Mouse (Mus musculus) hindbrain, postnatal 0 days (tissue): Measurements from ENCODE around the gene Atp5c1. TPM values are rescaled to one million over a fixed set of nuclear protein-coding genes. Genes with fewer than 3 reads are reported as not detected.

Source experiments
- ATAC-seq: fragments of 200-750 bp; cut with Nextera tagmentation; 2 replicates; pipeline ENCODE4 v1.8.0; 2017; ENCODE audit warnings: mild to moderate bottlenecking, moderate TSS enrichment, moderate library complexity
- DNase-seq: peaks from one replicate; pipeline ENCODE4 v3.0.0-alpha.2; 2015; ENCODE audit warnings: low spot score
- H3K27ac ChIP-seq: fragments of 300-500 bp; sonication (generic); 2 replicates; pipeline ENCODE4 v1.5.1; 2014; ENCODE audit warnings: mild to moderate bottlenecking
- H3K27me3 ChIP-seq: fragments of 300-500 bp; sonication (generic); 2 replicates; pipeline ENCODE4 v1.6.1; 2014; ENCODE audit warnings: low read length, mixed read lengths; ENCODE audit not compliant: insufficient read depth
- H3K36me3 ChIP-seq: fragments of 300-500 bp; sonication (generic); 2 replicates; pipeline ENCODE4 v1.6.1; 2014; ENCODE audit warnings: low read length, mixed read lengths; ENCODE audit not compliant: insufficient read depth
- H3K4me1 ChIP-seq: fragments of 300-500 bp; sonication (generic); 2 replicates; pipeline ENCODE4 v1.6.1; 2014; ENCODE audit warnings: antibody characterized with exemption, low read length, mixed read lengths; ENCODE audit not compliant: insufficient read depth
- H3K4me2 ChIP-seq: fragments of 300-500 bp; sonication (generic); 2 replicates; pipeline ENCODE4 v1.6.1; 2014; ENCODE audit warnings: low read depth, mild to moderate bottlenecking, low read length, moderate library complexity, mixed read lengths
- H3K4me3 ChIP-seq: fragments of 300-500 bp; sonication (generic); 2 replicates; pipeline ENCODE4 v1.5.1; 2014; ENCODE audit warnings: low read length
- H3K9ac ChIP-seq: fragments of 300-500 bp; sonication (generic); replicated peaks from 2 replicates; pipeline ENCODE4 v1.6.1; 2014; ENCODE audit warnings: mild to moderate bottlenecking, low read length, moderate library complexity, mixed read lengths
- H3K9me3 ChIP-seq: fragments of 300-500 bp; sonication (generic); 2 replicates; pipeline ENCODE4 v1.6.1; 2016; ENCODE audit warnings: low read length, mixed read lengths
- CTCF ChIP-seq: IDR thresholded peaks from 2 replicates; pipeline ENCODE4 v1.5.1; 2016; ENCODE audit warnings: antibody characterized with exemption, control low read depth, low read depth
- WGBS: fragments of 180-500 bp; shearing (Covaris S2); extraction: QIAGEN DNeasy Blood & Tissue Kit; methylation state at CpG from one replicate; pipeline ENCODE4 v1.1.7; 2014; 5-methylcytosine and 5-hydroxymethylcytosine counted together
- polyA plus RNA-seq: library from polyadenylated mRNA; unstranded; fragments of >200 nt; fragmentation: Nextera tagmentation; extraction: Ambion mirVana; gene quantifications from 2 replicates; pipeline ENCODE4 v1.2.1, GENCODE M21; 2015
- total RNA-seq: library from RNA; depleted of rRNA; stranded (reverse); fragments of >200 nt; gene quantifications from 2 replicates; pipeline ENCODE4 v1.2.3, GENCODE M21; 2014

The Atp5c1 gene
- total and polyA plus RNA-seq, 2 experiments from 2014 or later = 408 to 713 TPM

DNA sequence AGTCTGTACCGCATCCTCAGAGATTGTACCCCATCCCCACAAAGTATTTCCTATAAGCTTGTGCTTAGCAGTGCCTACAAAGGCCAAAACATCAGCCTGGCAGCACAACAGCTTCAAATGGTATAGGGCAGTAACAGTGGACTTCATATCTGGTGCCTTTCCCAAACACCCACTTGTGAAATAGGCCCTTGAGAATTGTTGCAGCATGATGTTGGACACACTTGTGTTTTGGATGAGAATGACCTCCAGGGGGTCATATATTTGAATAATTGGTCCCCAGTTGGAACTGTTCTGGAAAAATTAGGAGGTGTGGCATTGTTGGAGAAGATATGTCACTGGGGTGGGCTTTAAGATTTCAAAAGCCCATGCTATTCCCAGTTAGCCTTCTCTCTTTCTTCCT, 28.3 kb downstream of the Atp5c1 start:
- 89% methylated on average over 1 of the region's 1 CpGs for WGBS
- Histone ChIP-seq H3K9me3 (no peaks in the 10 kb centered on the region), H3K4me1 (no peaks in the 10 kb centered on the region), H3K27me3 (no peaks in the 10 kb centered on the region), H3K4me3 (no peak overlapping the region), H3K36me3 (peaks cover 25% of the 10 kb centered on the region), H3K4me2 (no peak overlapping the region), H3K9ac (no peak overlapping the region), H3K27ac (no peak overlapping the region)
- TF ChIP-seq CTCF = no peak
- ATAC-seq = no peak
- DNase-seq = no peak

DNA sequence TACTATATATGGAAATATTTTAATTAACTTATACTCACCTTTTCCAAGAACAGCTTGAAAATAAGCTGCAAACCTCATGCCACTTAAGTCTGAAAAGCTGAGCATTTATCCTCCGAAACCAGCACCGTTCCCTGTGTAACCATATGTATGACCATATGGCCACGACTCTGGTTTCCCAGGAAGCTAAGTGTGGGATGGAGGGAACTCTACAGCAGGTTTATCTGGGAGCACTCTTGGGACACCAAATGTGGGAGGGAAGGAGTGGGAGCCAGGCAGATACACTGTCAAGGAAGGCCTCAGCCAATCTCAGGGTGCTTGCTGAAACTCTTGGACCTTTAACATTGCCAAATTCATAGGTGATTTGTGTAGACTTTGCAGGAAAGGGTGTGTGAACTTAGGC, 29.4 kb downstream of the Atp5c1 start:
- Histone ChIP-seq H3K27ac (no peak overlapping the region), H3K36me3 (peaks cover 17% of the 10 kb centered on the region; the same call in 1 of the 2 replicates), H3K4me2 (no peak overlapping the region), H3K4me3 (no peak overlapping the region), H3K9me3 (no peaks in the 10 kb centered on the region), H3K4me1 (no peaks in the 10 kb centered on the region), H3K9ac (no peak overlapping the region), H3K27me3 (no peaks in the 10 kb centered on the region)
- WGBS = 83% methylated on average over 3 of the region's 3 CpGs
- ATAC-seq (no peak), DNase-seq (no peak)
- TF ChIP-seq CTCF = no peak

DNA sequence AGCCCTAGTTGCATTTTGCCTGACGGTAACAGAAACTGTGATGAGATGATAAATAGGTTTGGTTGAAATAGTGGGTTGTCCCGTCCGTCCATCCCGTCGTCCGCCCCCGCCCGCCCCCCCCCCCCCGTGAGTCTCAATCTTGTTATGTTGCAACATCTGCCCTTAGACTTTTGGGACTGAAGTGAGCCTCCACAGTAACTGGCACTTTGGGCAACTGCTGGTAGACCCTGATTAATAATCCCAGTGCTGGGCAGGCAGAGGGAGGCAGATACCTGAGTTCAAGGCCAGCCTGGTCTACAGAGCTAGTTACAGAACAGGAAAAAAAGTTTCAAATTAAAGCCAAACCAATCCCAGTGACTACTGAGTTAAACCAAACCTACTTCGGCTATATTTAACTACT, 30.9 kb downstream of the Atp5c1 start:
- ATAC-seq = no peak
- no peak for TF ChIP-seq CTCF
- Histone ChIP-seq H3K9me3 (no peaks in the 10 kb centered on the region), H3K36me3 (peaks cover 4% of the 10 kb centered on the region; the same call in 1 of the 2 replicates), H3K4me2 (peak overlapping the region; percentile 96), H3K27ac (no peak overlapping the region), H3K9ac (0 out of 2 replicates have a peak overlapping the region, but pooled peaks have one; percentile 3), H3K27me3 (no peaks in the 10 kb centered on the region), H3K4me1 (no peaks in the 10 kb centered on the region), H3K4me3 (peak overlapping the region; percentile 92)
- 15% methylated on average over 10 of the region's 10 CpGs for WGBS
- no peak for DNase-seq

DNA sequence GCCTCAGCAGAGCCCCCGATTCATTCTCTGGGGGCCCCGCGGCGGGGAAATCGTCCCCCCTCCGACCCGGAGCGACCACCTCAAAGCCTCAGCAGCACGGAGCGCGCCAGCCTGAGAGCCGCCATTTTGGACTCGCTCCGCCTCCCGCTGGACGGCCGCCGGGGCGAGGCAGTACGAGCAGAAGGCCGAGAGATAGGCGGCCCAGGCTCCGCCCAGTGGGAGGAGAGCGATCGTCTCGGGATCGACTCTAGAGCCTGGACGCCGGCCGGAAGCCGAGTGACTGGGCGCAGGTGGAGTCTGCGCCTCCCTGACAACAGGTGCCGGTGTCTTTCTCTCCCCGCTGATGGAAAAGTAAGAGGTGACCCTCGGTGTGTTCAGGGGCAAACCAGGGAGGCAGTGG, 31.8 kb downstream of the Atp5c1 start, which contains the start of gene Taf3:
Gene Taf3, minus strand, starts transcription at position 136 of the 400 bp plus-strand sequence.
- Histone ChIP-seq H3K4me1 (no peaks in the 10 kb centered on the region), H3K4me3 (peak within 1 kb of the TSS; percentile 92), H3K27ac (peak within 1 kb of the TSS; percentile 67; the same call in 1 of the 2 replicates), H3K4me2 (peak within 1 kb of the TSS; percentile 96), H3K9ac (peak within 1 kb of the TSS; percentile 76), H3K9me3 (no peaks in the 10 kb centered on the region), H3K36me3 (no peaks in the 10 kb centered on the region), H3K27me3 (no peaks in the 10 kb centered on the region)
- no peak for TF ChIP-seq CTCF
- ATAC-seq = peak; percentile 95
- under 1% methylated on average over 36 of the region's 36 CpGs for WGBS
- DNase-seq = peak; percentile 97

DNA sequence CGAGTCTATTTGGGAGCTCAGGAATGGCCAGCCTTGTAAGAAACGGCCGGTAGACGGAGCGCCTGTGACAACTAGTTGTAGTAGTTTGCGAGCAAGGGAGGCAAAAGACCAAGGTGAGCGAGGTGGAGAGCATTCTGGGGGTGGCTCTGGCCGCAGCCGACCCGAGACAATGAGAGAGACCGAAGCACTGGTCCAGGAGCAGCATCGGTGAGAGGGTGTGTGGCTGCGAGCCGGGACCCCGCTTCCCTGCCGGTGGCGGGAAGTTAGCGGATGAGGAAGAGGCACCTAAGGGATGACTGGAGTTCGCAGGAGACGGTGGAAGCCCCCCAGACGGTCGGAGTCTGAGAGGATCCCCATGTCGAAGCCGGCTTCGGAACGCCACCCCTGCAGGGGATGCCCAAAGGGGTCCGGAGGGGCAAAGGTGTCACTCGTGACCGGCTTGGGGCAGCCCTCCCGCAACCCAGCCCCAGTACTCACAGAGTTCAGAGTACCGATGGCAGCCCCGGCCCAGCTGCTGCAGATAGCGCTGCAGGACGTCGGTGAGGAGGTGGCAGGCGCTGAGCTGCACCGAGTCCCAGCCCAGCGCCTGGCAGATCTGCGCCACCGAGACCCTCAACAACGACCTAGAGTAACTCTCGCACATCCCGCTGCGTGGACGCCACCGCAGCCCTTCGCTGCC, 32.4 kb downstream of the Atp5c1 start:
- Histone ChIP-seq H3K4me2 (peak overlapping the region; percentile 96), H3K4me3 (peak overlapping the region; percentile 92), H3K27me3 (no peaks in the 10 kb centered on the region), H3K36me3 (no peaks in the 10 kb centered on the region), H3K4me1 (no peaks in the 10 kb centered on the region), H3K9ac (peak overlapping the region; percentile 76), H3K9me3 (no peaks in the 10 kb centered on the region), H3K27ac (peak overlapping the region; percentile 67; the same call in 1 of the 2 replicates)
- DNase-seq (peak; percentile 63), ATAC-seq (peak; percentile 84)
- WGBS = under 1% methylated on average over 47 of the region's 47 CpGs
- TF ChIP-seq CTCF = peak; percentile 56

DNA sequence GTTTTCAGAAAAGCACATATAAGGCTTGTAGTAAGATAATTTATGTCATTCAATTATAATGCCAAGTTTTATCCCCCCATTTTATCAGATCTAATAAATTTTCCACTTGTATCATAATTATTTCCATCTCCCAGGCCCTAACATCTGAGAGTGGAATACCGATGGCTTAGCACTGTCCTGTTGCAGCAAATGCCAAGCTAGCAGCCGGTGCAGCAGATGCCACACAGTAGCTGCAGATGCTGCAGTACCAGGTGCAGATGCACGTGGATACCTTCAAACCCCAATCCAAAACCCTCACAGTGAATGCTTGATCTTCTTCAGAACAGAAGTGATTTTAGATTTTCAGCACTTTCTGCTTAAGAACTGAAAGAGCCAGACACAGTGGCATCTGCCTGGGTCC, 45.3 kb downstream of the Atp5c1 start:
- H3K4me3 ChIP-seq = no peak overlapping the region
- ATAC-seq (0 out of 2 replicates have a peak, but pooled peaks have one; percentile 29), DNase-seq (no peak)
- H3K27me3 ChIP-seq = no peaks in the 10 kb centered on the region
- no peak for TF ChIP-seq CTCF
- no peaks in the 10 kb centered on the region for H3K4me1 ChIP-seq
- peaks cover 1% of the 10 kb centered on the region; the same call in 1 of the 2 replicates for H3K36me3 ChIP-seq
- WGBS = 61% methylated on average over 3 of the region's 3 CpGs
- no peaks in the 10 kb centered on the region for H3K9me3 ChIP-seq
- no peak overlapping the region for H3K9ac ChIP-seq
- no peak overlapping the region for H3K27ac ChIP-seq
- no peak overlapping the region for H3K4me2 ChIP-seq

DNA sequence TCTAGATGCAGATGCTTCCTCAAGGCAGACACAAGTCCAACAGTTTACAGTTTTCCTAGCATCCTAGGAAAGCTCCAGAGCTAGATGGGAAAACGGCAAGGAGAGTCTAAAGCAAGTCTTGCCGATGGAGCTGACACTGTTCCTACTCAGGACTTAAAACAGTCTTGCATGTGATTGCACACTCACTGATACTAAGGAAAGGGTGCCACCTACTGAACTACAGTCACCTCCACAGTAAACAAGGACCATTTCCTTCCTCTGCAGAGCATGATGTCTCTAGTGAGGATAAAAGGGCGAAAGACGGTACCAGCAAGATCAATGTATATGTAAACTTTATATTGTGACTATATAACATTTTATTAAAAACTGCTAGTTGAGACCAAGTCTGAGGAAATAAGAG, 46.6 kb downstream of the Atp5c1 start:
- WGBS = 68% methylated on average over 4 of the region's 4 CpGs
- H3K4me1 ChIP-seq = no peaks in the 10 kb centered on the region
- no peak overlapping the region for H3K4me3 ChIP-seq
- TF ChIP-seq CTCF = peak; percentile 24; the same call in 1 of the 2 replicates
- no peak overlapping the region for H3K4me2 ChIP-seq
- H3K27me3 ChIP-seq = no peaks in the 10 kb centered on the region
- DNase-seq (peak; percentile 7), ATAC-seq (no peak)
- H3K27ac ChIP-seq = no peak overlapping the region
- no peak overlapping the region for H3K9ac ChIP-seq
- H3K9me3 ChIP-seq = no peaks in the 10 kb centered on the region
- H3K36me3 ChIP-seq = no peaks in the 10 kb centered on the region
